Mouse (Mus musculus) ES-E14 (cell line): ENCODE data around the gene 4921524J17Rik.

ENCODE experiments used
- CHD2 ChIP-seq: IDR thresholded peaks from 2 replicates; pipeline ENCODE4 v1.6.1; 2014; ENCODE audit warnings: mild to moderate bottlenecking, low read depth, low read length, inconsistent platforms
- HCFC1 ChIP-seq: IDR thresholded peaks from 2 replicates; pipeline ENCODE4 v1.6.1; 2012; ENCODE audit warnings: low read length, inconsistent platforms, borderline replicate concordance; ENCODE audit not compliant: insufficient read depth
- MAFK ChIP-seq: IDR thresholded peaks from 2 replicates; pipeline ENCODE4 v1.6.1; 2014; ENCODE audit warnings: mild to moderate bottlenecking, low read depth, low read length, inconsistent platforms; ENCODE audit not compliant: insufficient read depth

- no peak for TF ChIP-seq HCFC1
- TF ChIP-seq MAFK = no peak
- TF ChIP-seq CHD2 = no peak
Observed at GRCm38 (mm10) chr8:85435736-85436135, 3.1 kb upstream of the 4921524J17Rik start.
